23 mouse cellular contexts compared by ENCODE assay signal in genomic region chr5:149751861-149752260, GRCm38 (mm10).
DNase-seq lines count a peak whose midpoint lies in the region; ATAC-seq lines count a peak whose summit lies in the region.
"Had no signal": no experiment of that assay in that cellular context is flagged by ENCODE, and none has a peak within 500 bp of the region (broad histone marks: within the 10 kb centered on the region; RNA-seq: fewer than 3 reads in every experiment).

No protein-coding gene starts in this region.

- H3K27ac ChIP-seq in heart, embryonic 11.5 days (ENCODE audit: low read depth, low read length) = no peak overlapping the region
- H3K27ac ChIP-seq in neural tube, embryonic 13.5 days (replicated peaks) = peak overlapping the region; percentile 42; the same call in 1 of the 2 replicates
- H3K27ac ChIP-seq in neural tube, embryonic 15.5 days (replicated peaks) = no peak overlapping the region

- peaks cover 2% of the 10 kb centered on the region; the same call in 1 of the 2 replicates for H3K36me3 ChIP-seq in heart, embryonic 11.5 days (ENCODE audit: control insufficient read depth, insufficient read depth, low read length)
- 0 out of 2 replicates have a peak, but pooled peaks cover 3% of the 10 kb centered on the region for H3K36me3 ChIP-seq in neural tube, embryonic 13.5 days
- no peaks in the 10 kb centered on the region for H3K36me3 ChIP-seq in neural tube, embryonic 15.5 days

- ATAC-seq in heart, embryonic 11.5 days (replicated peaks; ENCODE audit: insufficient number of reproducible peaks, low FRiP score, low TSS enrichment) = no peak
- no peak for ATAC-seq in neural tube, embryonic 13.5 days (ENCODE audit: low read depth)
- ATAC-seq in neural tube, embryonic 15.5 days (ENCODE audit: low FRiP score) = no peak
- ATAC-seq: activated CD4-positive, CD25-positive, alpha-beta regulatory T cell, adult 4 months; CD4-positive, CD25-positive, alpha-beta regulatory T cell, adult 4 months; Patski had no signal

- peak; percentile 53 for DNase-seq in heart, adult 11 months
- DNase-seq in ZHBTc4 (ENCODE audit: low read depth, low spot score) = peak; percentile 60
- DNase-seq in Muller cell, postnatal 12 days (ENCODE audit: inconsistent ontology term) = no peak
- DNase-seq: adrenal gland, adult 2 months; adrenal gland, adult 8-10 months; adrenal gland, postnatal 10 days; adrenal gland, postnatal 14 days; adrenal gland, postnatal 25 days; adrenal gland, postnatal 36 days; B cell, adult 2 months; cerebellum, adult 11 months; cerebellum, adult 11-12 months; cerebellum, adult 18-20 months; cerebellum, adult 2 months; cerebellum, adult 8-10 months had no signal

- no peaks in the 10 kb centered on the region for H3K27me3 ChIP-seq in heart, embryonic 11.5 days (ENCODE audit: control insufficient read depth, insufficient read depth, low read length)
- H3K27me3 ChIP-seq in neural tube, embryonic 13.5 days = no peaks in the 10 kb centered on the region
- no peaks in the 10 kb centered on the region for H3K27me3 ChIP-seq in neural tube, embryonic 15.5 days (replicated peaks)
- H3K27me3 ChIP-seq: CH12.LX, Patski had no signal

- peaks cover 3% of the 10 kb centered on the region; the same call in 1 of the 2 replicates for H3K4me1 ChIP-seq in heart, embryonic 11.5 days (ENCODE audit: control insufficient read depth, insufficient read depth, low read length)
- peaks cover 15% of the 10 kb centered on the region for H3K4me1 ChIP-seq in neural tube, embryonic 13.5 days (replicated peaks)
- H3K4me1 ChIP-seq in neural tube, embryonic 15.5 days = no peaks in the 10 kb centered on the region

- 79% methylated on average over 5 of the region's 5 CpGs for WGBS in heart, embryonic 11.5 days (ENCODE audit: insufficient replicate concordance)
- WGBS in neural tube, embryonic 13.5 days = 59% methylated on average over 5 of the region's 5 CpGs
- WGBS in neural tube, embryonic 15.5 days = 63% methylated on average over 5 of the region's 5 CpGs

- H3K9me3 ChIP-seq in heart, embryonic 11.5 days (replicated peaks; ENCODE audit: control insufficient read depth, low read length) = no peaks in the 10 kb centered on the region
- no peaks in the 10 kb centered on the region for H3K9me3 ChIP-seq in neural tube, embryonic 13.5 days
- no peaks in the 10 kb centered on the region for H3K9me3 ChIP-seq in neural tube, embryonic 15.5 days (replicated peaks)
- H3K9me3 ChIP-seq: G1E had no signal

- no peak overlapping the region for H3K4me3 ChIP-seq in heart, embryonic 11.5 days (ENCODE audit: low read depth, low read length)
- H3K4me3 ChIP-seq in neural tube, embryonic 13.5 days = no peak overlapping the region
- no peak overlapping the region for H3K4me3 ChIP-seq in neural tube, embryonic 15.5 days (replicated peaks)

- H3K9ac ChIP-seq in heart, embryonic 11.5 days (ENCODE audit: low read depth, low read length) = no peak overlapping the region
- H3K9ac ChIP-seq in neural tube, embryonic 13.5 days = no peak overlapping the region
- H3K9ac ChIP-seq in neural tube, embryonic 15.5 days (replicated peaks) = no peak overlapping the region

- no peak overlapping the region for H3K4me2 ChIP-seq in heart, embryonic 11.5 days
- H3K4me2 ChIP-seq in neural tube, embryonic 13.5 days = no peak overlapping the region
- no peak overlapping the region for H3K4me2 ChIP-seq in neural tube, embryonic 15.5 days
